Mouse (Mus musculus) NIH3T3 (cell line): ENCODE results near the gene Tspyl4.
A peak's percentile ranks its signal among the peaks of the same experiment; 100 is the strongest.

Experiments used
- DNase-seq: peaks from one replicate; pipeline ENCODE4 v3.0.0-alpha.2; 2012; ENCODE audit warnings: low read depth

Tspyl4 gene

DNA sequence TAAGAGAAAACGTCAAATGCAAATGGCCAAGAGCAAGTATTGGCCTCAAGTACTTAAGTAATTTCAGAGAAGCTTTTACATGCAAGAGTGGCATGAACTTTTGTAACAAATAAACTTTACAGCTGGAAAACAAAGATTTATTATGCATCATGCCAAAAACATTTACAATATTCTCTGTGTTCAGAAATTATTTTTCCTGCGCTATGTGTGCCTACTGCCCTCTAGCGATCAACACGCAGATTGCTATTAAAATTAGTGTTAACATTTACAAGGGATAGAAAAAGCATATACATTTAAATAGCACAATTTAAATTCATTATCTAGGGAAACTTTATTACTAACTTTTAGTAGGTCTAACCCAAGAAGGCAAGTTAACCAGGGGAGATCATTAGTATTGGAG lies 29.5 kb downstream of the Tspyl4 start:
- DNase-seq = peak; percentile 81

DNA sequence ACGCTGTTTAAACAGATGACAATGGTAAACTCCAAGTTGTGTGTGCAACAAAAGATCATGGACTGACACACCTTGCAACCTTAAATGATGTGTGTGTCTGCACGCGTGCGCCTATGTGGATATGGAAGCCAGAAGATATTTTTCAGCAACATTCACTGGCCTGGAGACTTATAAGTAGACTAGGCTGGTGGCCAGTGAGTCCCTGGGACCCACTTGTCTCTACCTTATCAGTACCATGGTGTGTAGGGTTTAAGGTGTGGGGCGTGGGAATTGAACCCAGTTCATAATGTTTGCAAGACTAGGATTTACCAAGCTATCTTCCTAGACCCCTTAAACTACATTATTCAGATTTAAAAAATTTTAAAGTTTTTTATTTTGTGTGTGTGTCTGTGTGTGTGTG lies 29.9 kb downstream of the Tspyl4 start:
- no peak for DNase-seq

DNA sequence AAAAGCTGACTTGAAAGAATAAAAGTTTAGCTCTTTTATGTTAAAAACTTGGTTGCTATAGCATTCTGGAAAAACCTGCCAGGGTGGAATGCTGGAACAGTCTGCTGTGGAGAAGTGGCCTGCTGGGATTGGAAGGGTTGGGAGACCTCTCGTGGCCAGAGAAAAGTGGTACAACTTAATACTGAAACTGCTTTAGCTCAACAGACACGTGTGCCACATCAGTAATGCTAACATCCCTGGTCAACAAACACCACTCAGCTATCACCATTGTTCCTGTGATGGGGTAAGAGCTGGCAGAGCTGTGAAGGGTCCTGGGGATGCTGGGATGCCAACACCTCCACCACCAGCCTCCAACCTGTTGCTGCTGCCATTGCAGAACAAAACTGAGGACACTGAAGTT lies 31.1 kb downstream of the Tspyl4 start:
- DNase-seq = peak; percentile 82

DNA sequence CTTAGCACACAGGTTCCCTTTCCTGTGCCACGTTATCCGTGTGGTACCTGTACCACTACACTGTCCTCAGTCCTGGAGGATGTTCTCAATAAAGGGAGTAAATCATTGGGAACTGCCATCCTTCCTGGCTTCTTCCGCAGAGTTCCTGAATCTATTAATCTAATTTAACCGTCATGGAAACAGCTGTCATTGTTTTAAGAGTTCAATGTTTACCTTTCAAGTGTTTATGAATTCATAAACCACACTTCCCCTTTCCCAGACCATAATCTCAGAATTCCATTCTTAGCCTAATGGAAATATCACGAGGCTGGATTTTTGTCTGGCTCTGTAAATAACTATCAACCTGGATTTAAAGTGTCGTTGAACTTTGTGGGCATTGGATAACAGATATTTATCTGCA lies 43.8 kb downstream of the Tspyl4 start:
- DNase-seq = no peak

DNA sequence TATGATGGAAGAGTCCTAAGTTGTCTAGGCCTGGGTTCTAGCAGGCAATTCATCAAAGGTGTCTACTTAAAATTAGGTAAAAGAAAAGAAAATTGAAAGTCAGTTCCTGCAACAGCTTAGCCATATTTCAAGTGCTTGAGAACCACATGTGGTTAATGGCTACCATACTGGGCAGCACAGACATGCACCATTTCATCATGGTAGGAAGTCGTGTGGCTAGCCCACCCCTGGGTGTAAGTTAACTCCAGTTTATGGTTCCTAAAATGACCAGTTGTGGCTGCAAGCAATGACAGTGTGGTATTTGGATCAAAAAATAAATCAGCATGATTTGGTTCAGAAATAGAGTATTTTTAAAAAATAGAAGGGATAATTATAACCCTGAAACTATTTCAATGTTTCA lies 44.6 kb downstream of the Tspyl4 start:
- DNase-seq = no peak
